Mouse (Mus musculus) MEL (cell line): ENCODE data around the gene Ccl9. TPM values are rescaled to one million over a fixed set of nuclear protein-coding genes. Genes with fewer than 3 reads are reported as not detected.

Source experiments
- DNase-seq: peaks from one replicate; pipeline ENCODE4 v3.0.0; 2011; ENCODE audit warnings: low read depth, low spot score
- H3K27ac ChIP-seq: 2 replicates; pipeline ENCODE4 v1.5.1; 2012; ENCODE audit warnings: low read depth, mild to moderate bottlenecking, control low read depth, low read length, moderate library complexity; ENCODE audit not compliant: control insufficient read depth
- H3K27me3 ChIP-seq, 2 experiments: fragments of 150-350 bp in 1 of 2; sonication (generic) in 1 of 2; 2 replicates each; pipeline ENCODE4 v1.6.1; 2012; ENCODE audit warnings: low read length in 2 of 2, mild to moderate bottlenecking in 2 of 2, improper control_type of control experiment in 1 of 2, moderate library complexity in 1 of 2; ENCODE audit not compliant: insufficient read depth in 2 of 2, control insufficient read depth in 1 of 2
- H3K36me3 ChIP-seq, 2 experiments: 2 replicates each; pipeline ENCODE4 v1.6.1; 2012 to 2014; ENCODE audit warnings: low read length in 2 of 2, improper control_type of control experiment in 1 of 2, inconsistent platforms in 1 of 2, mild to moderate bottlenecking in 1 of 2; ENCODE audit not compliant: insufficient read depth in 2 of 2, control insufficient read depth in 1 of 2
- H3K4me1 ChIP-seq, 2 experiments: fragments of 150-350 bp in 1 of 2; sonication (generic) in 1 of 2; 2 replicates each; pipeline ENCODE4 v1.6.1; 2012; ENCODE audit warnings: low read length in 2 of 2, improper control_type of control experiment in 1 of 2, mild to moderate bottlenecking in 1 of 2; ENCODE audit not compliant: insufficient read depth in 2 of 2, control insufficient read depth in 1 of 2
- H3K4me3 ChIP-seq, 2 experiments: fragments of 150-350 bp in 1 of 2; sonication (generic) in 1 of 2; 2 replicates each; pipeline ENCODE4 v1.5.1; 2012; ENCODE audit warnings: low read depth in 2 of 2, low read length in 2 of 2, mild to moderate bottlenecking in 2 of 2, moderate library complexity in 2 of 2, control low read depth in 1 of 2, improper control_type of control experiment in 1 of 2; ENCODE audit not compliant: control insufficient read depth in 1 of 2, insufficient read depth in 1 of 2
- H3K79me2 ChIP-seq: 2 replicates; pipeline ENCODE4 v1.6.1; 2012; ENCODE audit warnings: mild to moderate bottlenecking, low read length, moderate library complexity; ENCODE audit not compliant: control insufficient read depth, poor library complexity, insufficient read depth
- H3K9ac ChIP-seq: 2 replicates; pipeline ENCODE4 v1.6.1; 2012; ENCODE audit warnings: low read depth, mild to moderate bottlenecking, control low read depth, low read length, moderate library complexity; ENCODE audit not compliant: control insufficient read depth, poor library complexity, severe bottlenecking
- H3K9me3 ChIP-seq: fragments of 150-350 bp; sonication (generic); replicated peaks from 2 replicates; pipeline ENCODE4 v1.6.1; 2012; ENCODE audit warnings: mild to moderate bottlenecking, low read length, improper control_type of control experiment, moderate library complexity; ENCODE audit not compliant: insufficient read depth
- BHLHE40 ChIP-seq: IDR thresholded peaks from 2 replicates; pipeline ENCODE4 v1.6.1; 2012; ENCODE audit warnings: low read depth, mild to moderate bottlenecking, inconsistent platforms, low read length, improper control_type of control experiment, borderline replicate concordance
- CHD2 ChIP-seq: IDR thresholded peaks from 2 replicates; pipeline ENCODE4 v1.6.1; 2011; ENCODE audit warnings: low read length, improper control_type of control experiment
- CTCF ChIP-seq, 3 experiments: IDR thresholded peaks in 2 of 3; conservative IDR thresholded peaks in 1 of 3; 2 replicates each; pipeline ENCODE4 v1.5.1; 2011 to 2012; ENCODE audit warnings: low read length in 3 of 3, low read depth in 2 of 3, mild to moderate bottlenecking in 2 of 3, improper control_type of control experiment in 1 of 3, inconsistent platforms in 1 of 3, mixed read lengths in 1 of 3, moderate library complexity in 1 of 3; ENCODE audit not compliant: control insufficient read depth in 1 of 3, insufficient read depth in 1 of 3, poor library complexity in 1 of 3, severe bottlenecking in 1 of 3
- E2F4 ChIP-seq: IDR thresholded peaks from 2 replicates; pipeline ENCODE4 v1.6.1; 2011; ENCODE audit warnings: low read depth, low read length, improper control_type of control experiment, borderline replicate concordance
- EP300 ChIP-seq, 2 experiments: IDR thresholded peaks; 2 replicates each; pipeline ENCODE4 v1.6.1; 2011; ENCODE audit warnings: improper control_type of control experiment in 2 of 2, low read length in 2 of 2, low read depth in 1 of 2, mild to moderate bottlenecking in 1 of 2
- ETS1 ChIP-seq: IDR thresholded peaks from 2 replicates; pipeline ENCODE4 v1.6.1; 2012; ENCODE audit warnings: low read depth, mild to moderate bottlenecking, inconsistent platforms, low read length, improper control_type of control experiment, moderate library complexity
- GABPA ChIP-seq: IDR thresholded peaks from 2 replicates; pipeline ENCODE4 v1.6.1; 2012; ENCODE audit warnings: low read depth, mild to moderate bottlenecking, inconsistent platforms, low read length, improper control_type of control experiment, moderate library complexity
- GATA1 ChIP-seq: IDR thresholded peaks from 2 replicates; pipeline ENCODE4 v1.6.1; 2011; ENCODE audit warnings: low read depth, low read length, improper control_type of control experiment
- JUND ChIP-seq: IDR thresholded peaks from 2 replicates; pipeline ENCODE4 v1.6.1; 2011; ENCODE audit warnings: low read depth, mild to moderate bottlenecking, improper control_type of control experiment, low read length
- MAX ChIP-seq: IDR thresholded peaks from 2 replicates; pipeline ENCODE4 v1.6.1; 2011; ENCODE audit warnings: low read length, improper control_type of control experiment
- MXI1 ChIP-seq: IDR thresholded peaks from 2 replicates; pipeline ENCODE4 v1.6.1; 2011; ENCODE audit warnings: mild to moderate bottlenecking, low read depth, low read length, improper control_type of control experiment
- MYB ChIP-seq: IDR thresholded peaks from 2 replicates; pipeline ENCODE4 v1.6.1; 2011; ENCODE audit warnings: mild to moderate bottlenecking, low read depth, low read length, improper control_type of control experiment
- POLR2A ChIP-seq, 2 experiments: IDR thresholded peaks; 2 replicates each; pipeline ENCODE4 v1.6.1; 2011 to 2012; ENCODE audit warnings: low read length in 2 of 2, mild to moderate bottlenecking in 2 of 2, control low read depth in 1 of 2, improper control_type of control experiment in 1 of 2, low read depth in 1 of 2, moderate library complexity in 1 of 2; ENCODE audit not compliant: control insufficient read depth in 1 of 2, insufficient read depth in 1 of 2, poor library complexity in 1 of 2
- SIN3A ChIP-seq: IDR thresholded peaks from 2 replicates; pipeline ENCODE4 v1.6.1; 2012; ENCODE audit warnings: low read length, improper control_type of control experiment, inconsistent platforms
- SMC3 ChIP-seq: IDR thresholded peaks from 2 replicates; pipeline ENCODE4 v1.6.1; 2011; ENCODE audit warnings: low read depth, low read length, improper control_type of control experiment
- TBP ChIP-seq: IDR thresholded peaks from 2 replicates; pipeline ENCODE4 v1.8.0; 2011; ENCODE audit warnings: low read depth, low read length, improper control_type of control experiment
- USF2 ChIP-seq, 2 experiments: IDR thresholded peaks; 2 replicates each; pipeline ENCODE4 v1.6.1; 2011 to 2012; ENCODE audit warnings: improper control_type of control experiment in 2 of 2, low read length in 2 of 2, borderline replicate concordance in 1 of 2, inconsistent platforms in 1 of 2, low read depth in 1 of 2, mild to moderate bottlenecking in 1 of 2; ENCODE audit not compliant: insufficient read depth in 1 of 2
- ZC3H11A ChIP-seq: IDR thresholded peaks from 2 replicates; pipeline ENCODE4 v1.6.1; 2012; ENCODE audit warnings: low read depth, mild to moderate bottlenecking, inconsistent platforms, low read length, improper control_type of control experiment
- polyA plus RNA-seq, 2 experiments: library from polyadenylated mRNA; stranded (reverse) in 1 of 2; unstranded in 1 of 2; fragments of >175 nt in 1 of 2; fragments of >200 nt in 1 of 2; gene quantifications; 2 replicates each; pipeline versions ENCODE4 v1.2.1 to v1.2.4; 2012; ENCODE audit warnings: low replicate concordance in 2 of 2, low read depth in 1 of 2; ENCODE audit not compliant: insufficient read length in 2 of 2, insufficient read depth in 1 of 2, missing spikeins in 1 of 2
- total RNA-seq: library from RNA; depleted of rRNA; stranded (reverse); fragments of 300-350 nt; gene quantifications from 2 replicates; pipeline ENCODE4 v1.2.3, GENCODE M21; 2012

The Ccl9 gene
- total and polyA plus RNA-seq, 3 experiments: 0.62 to 1.7 TPM; not detected in 1

DNA sequence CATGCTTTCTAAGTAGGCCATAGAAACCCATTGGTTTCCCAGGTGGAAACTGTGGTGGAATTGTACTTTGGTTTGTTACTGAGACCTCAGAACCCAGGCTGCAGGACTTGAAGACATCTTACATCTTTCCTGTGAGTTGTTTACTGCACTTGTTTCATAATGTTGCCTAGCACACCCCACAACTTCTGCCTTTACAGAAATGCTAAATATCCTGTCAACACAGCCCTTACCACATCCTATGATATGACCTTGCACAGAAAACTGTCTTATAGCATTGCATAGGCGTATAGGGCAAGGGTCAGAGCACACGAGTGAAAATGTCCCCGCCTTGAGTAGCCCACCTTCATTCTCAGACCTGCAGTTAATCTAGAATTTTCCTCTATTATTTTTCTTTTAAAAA, 27.1 kb upstream of the Ccl9 start:
- Histone ChIP-seq H3K27me3 (peaks cover 11 to 33% of the 10 kb centered on the region in 2 experiments), H3K79me2 (no peaks in the 10 kb centered on the region), H3K4me1 (no peaks in the 10 kb centered on the region), H3K27ac (no peak overlapping the region), H3K4me3 (no peak overlapping the region), H3K36me3 (no peaks in the 10 kb centered on the region), H3K9me3 (no peaks in the 10 kb centered on the region), H3K9ac (no peak overlapping the region)
- TF ChIP-seq POLR2A (IDR thresholded peaks at IDR 0.05; ENCODE audit: control insufficient read depth in 1 of 2, insufficient read depth in 1 of 2, low read depth in 1 of 2, low read length in 2 of 2, poor library complexity in 1 of 2): no peak
- TF ChIP-seq ETS1: no peak
- no peak for TF ChIP-seq ZC3H11A
- no peak for TF ChIP-seq GABPA
- TF ChIP-seq CTCF (IDR thresholded peaks at IDR 0.05 in 2 of 3, conservative IDR thresholded peaks at IDR 0.05 in 1 of 3; ENCODE audit: control insufficient read depth in 1 of 3, insufficient read depth in 1 of 3, low read depth in 2 of 3, low read length in 3 of 3, poor library complexity in 1 of 3, severe bottlenecking in 1 of 3): no peak
- no peak for TF ChIP-seq CHD2
- TF ChIP-seq SIN3A: no peak
- TF ChIP-seq BHLHE40: no peak
- TF ChIP-seq MYB: no peak
- no peak for TF ChIP-seq SMC3
- no peak for TF ChIP-seq EP300 (IDR thresholded peaks at IDR 0.05; ENCODE audit: low read depth in 1 of 2, low read length in 2 of 2)
- no peak for TF ChIP-seq USF2 (IDR thresholded peaks at IDR 0.05; ENCODE audit: borderline replicate concordance in 1 of 2, insufficient read depth in 1 of 2, low read depth in 1 of 2, low read length in 2 of 2)
- no peak for TF ChIP-seq MXI1
- no peak for TF ChIP-seq MAX
- TF ChIP-seq JUND: no peak
- no peak for TF ChIP-seq GATA1
- TF ChIP-seq E2F4: no peak
- no peak for TF ChIP-seq TBP
- DNase-seq: no peak

DNA sequence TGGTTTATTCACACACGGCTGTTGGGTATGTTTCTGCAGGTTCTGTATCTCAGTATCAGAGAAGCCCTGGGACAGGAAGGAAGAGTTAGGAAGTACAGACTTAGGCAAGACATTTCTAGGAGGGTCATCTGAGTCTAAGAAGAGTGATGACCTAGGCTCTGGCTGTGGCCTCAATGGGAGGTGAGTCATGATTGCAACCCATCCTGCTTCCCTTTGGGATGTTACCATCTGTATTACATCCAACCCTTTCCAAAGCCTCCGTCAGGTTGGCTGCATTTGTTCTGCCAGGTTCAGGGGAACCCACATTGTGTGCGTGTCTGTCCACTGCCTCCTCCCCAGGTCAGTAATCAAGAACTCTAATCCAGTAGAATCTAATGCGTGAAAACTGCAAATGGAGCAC, 26.3 kb upstream of the Ccl9 start:
- Histone ChIP-seq H3K4me1 (no peaks in the 10 kb centered on the region), H3K9ac (no peak overlapping the region), H3K27ac (no peak overlapping the region), H3K9me3 (no peaks in the 10 kb centered on the region), H3K4me3 (no peak overlapping the region), H3K79me2 (no peaks in the 10 kb centered on the region), H3K27me3 (peaks cover 11 to 32% of the 10 kb centered on the region in 2 experiments), H3K36me3 (no peaks in the 10 kb centered on the region)
- DNase-seq: no peak
- no peak for TF ChIP-seq CHD2
